Mouse (Mus musculus) heart, adult 11 months (tissue): ENCODE data around the gene Gm36028.
A peak's percentile ranks its signal among the peaks of the same experiment; 100 is the strongest.

Experiments
- DNase-seq: peaks from one replicate; pipeline ENCODE4 v3.0.0; 2022

Gene Gm36028

GRCm38 (mm10) chr16:37807269-37807668 lies 53.7 kb downstream of the Gm36028 start:
- peak; percentile 85 for DNase-seq

- peak; percentile 89 for DNase-seq
Measured at GRCm38 (mm10) chr16:37805746-37806495, 55.0 kb downstream of the Gm36028 start.

GRCm38 (mm10) chr16:37803387-37803950 lies 57.5 kb downstream of the Gm36028 start:
- peak; percentile 90 for DNase-seq

- DNase-seq, result peak; percentile 82
Measured at GRCm38 (mm10) chr16:37802686-37803295, 58.2 kb downstream of the Gm36028 start.

GRCm38 (mm10) chr16:37801097-37801496 lies 59.8 kb downstream of the Gm36028 start:
- peak; percentile 92 for DNase-seq
